Mouse (Mus musculus) heart, embryonic 15.5 days (tissue): Measurements from ENCODE around the gene Pcgf2. TPM values are rescaled to one million over a fixed set of nuclear protein-coding genes. Genes with fewer than 3 reads are reported as not detected.

ENCODE experiments used
- ATAC-seq: fragments of 200-750 bp; cut with Nextera tagmentation; replicated peaks from 2 replicates; pipeline ENCODE4 v1.8.0; 2017; ENCODE audit warnings: low read depth, moderate TSS enrichment; ENCODE audit not compliant: insufficient number of reproducible peaks, insufficient read depth, low FRiP score
- H3K27ac ChIP-seq: fragments of 300-500 bp; sonication (generic); 2 replicates; pipeline ENCODE4 v1.5.1; 2015; ENCODE audit warnings: mild to moderate bottlenecking, inconsistent platforms
- H3K27me3 ChIP-seq: fragments of 300-500 bp; sonication (generic); 2 replicates; pipeline ENCODE4 v1.6.1; 2015; ENCODE audit warnings: inconsistent platforms
- H3K36me3 ChIP-seq: fragments of 300-500 bp; sonication (generic); 2 replicates; pipeline ENCODE4 v1.6.1; 2015; ENCODE audit warnings: mild to moderate bottlenecking, inconsistent platforms
- H3K4me1 ChIP-seq: fragments of 300-500 bp; sonication (generic); replicated peaks from 2 replicates; pipeline ENCODE4 v1.6.1; 2015; ENCODE audit warnings: inconsistent platforms
- H3K4me2 ChIP-seq: fragments of 300-500 bp; sonication (generic); 2 replicates; pipeline ENCODE4 v1.6.1; 2015; ENCODE audit warnings: inconsistent platforms, mild to moderate bottlenecking, moderate library complexity
- H3K4me3 ChIP-seq: fragments of 300-500 bp; sonication (generic); 2 replicates; pipeline ENCODE4 v1.5.1; 2015; ENCODE audit warnings: mild to moderate bottlenecking, inconsistent platforms
- H3K9ac ChIP-seq: fragments of 300-500 bp; sonication (generic); 2 replicates; pipeline ENCODE4 v1.6.1; 2015; ENCODE audit warnings: mild to moderate bottlenecking, inconsistent platforms
- H3K9me3 ChIP-seq: fragments of 300-500 bp; sonication (generic); replicated peaks from 2 replicates; pipeline ENCODE4 v1.6.1; 2016; ENCODE audit warnings: inconsistent platforms
- WGBS: fragments of 180-500 bp; shearing (Covaris S2); methylation state at CpG from one replicate; pipeline ENCODE4 v1.1.7; 2015; ENCODE audit warnings: mixed read lengths; 5-methylcytosine and 5-hydroxymethylcytosine counted together
- polyA plus RNA-seq: library from polyadenylated mRNA; unstranded; fragments of >200 nt; fragmentation: Nextera tagmentation; extraction: Ambion mirVana; gene quantifications from 2 replicates; pipeline ENCODE4 v1.2.1, GENCODE M21; 2015

Gene Pcgf2
- polyA plus RNA-seq, 1 experiment from 2014 or later, result 10.9 TPM

GRCm38 (mm10) chr11:97701581-97702392 is 1.5 kb upstream of the Pcgf2 start:
- Histone ChIP-seq H3K9ac (no peak overlapping the region; the same call in 1 of the 2 replicates), H3K27ac (peak overlapping the region; percentile 100)
- 48% methylated on average over 15 of the region's 15 CpGs for WGBS

GRCm38 (mm10) chr11:97700746-97701580 is 666 bp upstream of the Pcgf2 start:
- Histone ChIP-seq H3K9ac (peak overlapping the region; percentile 86), H3K27ac (peak overlapping the region; percentile 100), H3K4me3 (peak overlapping the region; percentile 86), H3K9me3 (no peaks in the 10 kb centered on the region), H3K4me2 (peak overlapping the region; percentile 98), H3K4me1 (peaks cover 51% of the 10 kb centered on the region), H3K27me3 (no peaks in the 10 kb centered on the region), H3K36me3 (peaks cover 9% of the 10 kb centered on the region; the same call in 1 of the 2 replicates)
- 0 out of 2 replicates have a peak, but pooled peaks have one; percentile 3 for ATAC-seq
- 18% methylated on average over 30 of the region's 30 CpGs for WGBS

More at GRCm38 (mm10) chr11:97701581-97702392, 1.5 kb upstream of the Pcgf2 start:
- H3K36me3 ChIP-seq, result peaks cover 17% of the 10 kb centered on the region
- H3K4me3 ChIP-seq, result peak overlapping the region; percentile 86
- H3K9me3 ChIP-seq, result no peaks in the 10 kb centered on the region
- H3K4me1 ChIP-seq, result peaks cover 43% of the 10 kb centered on the region
- peak overlapping the region; percentile 98 for H3K4me2 ChIP-seq
- ATAC-seq, result no peak
- no peaks in the 10 kb centered on the region for H3K27me3 ChIP-seq

- H3K9ac ChIP-seq, result peak overlapping the region; percentile 96
- peaks cover 1% of the 10 kb centered on the region; the same call in 1 of the 2 replicates for H3K36me3 ChIP-seq
- no peaks in the 10 kb centered on the region for H3K9me3 ChIP-seq
- peak overlapping the region; percentile 98 for H3K4me2 ChIP-seq
- peak overlapping the region; percentile 100 for H3K27ac ChIP-seq
- peaks cover 62% of the 10 kb centered on the region for H3K4me1 ChIP-seq
- no peaks in the 10 kb centered on the region for H3K27me3 ChIP-seq
- WGBS, result 0% methylated on average over 6 of the region's 9 CpGs
- H3K4me3 ChIP-seq, result peak overlapping the region; percentile 86
- ATAC-seq, result peak; percentile 44
Measured at GRCm38 (mm10) chr11:97699626-97700002, 683 bp downstream of the Pcgf2 start.

- Histone ChIP-seq H3K27ac (peak overlapping the region; percentile 100), H3K36me3 (no peaks in the 10 kb centered on the region), H3K9me3 (no peaks in the 10 kb centered on the region), H3K27me3 (no peaks in the 10 kb centered on the region), H3K4me1 (peaks cover 62% of the 10 kb centered on the region), H3K9ac (peak overlapping the region; percentile 96), H3K4me3 (peak overlapping the region; percentile 86), H3K4me2 (peak overlapping the region; percentile 98)
- ATAC-seq, result peak; percentile 7; the same call in 1 of the 2 replicates
- WGBS, result under 1% methylated on average over 59 of the region's 63 CpGs
Measured at GRCm38 (mm10) chr11:97698741-97699611, 1.3 kb downstream of the Pcgf2 start.

- Histone ChIP-seq H3K4me3 (peak overlapping the region; percentile 86), H3K4me1 (peaks cover 59% of the 10 kb centered on the region), H3K9me3 (no peaks in the 10 kb centered on the region), H3K36me3 (no peaks in the 10 kb centered on the region), H3K27me3 (no peaks in the 10 kb centered on the region), H3K4me2 (peak overlapping the region; percentile 98), H3K9ac (peak overlapping the region; percentile 96), H3K27ac (peak overlapping the region; percentile 100)
- WGBS, result 4% methylated on average over 14 of the region's 14 CpGs
- no peak for ATAC-seq
Measured at GRCm38 (mm10) chr11:97697891-97698529, 2.3 kb downstream of the Pcgf2 start.

GRCm38 (mm10) chr11:97697199-97697890 is 3.0 kb downstream of the Pcgf2 start:
- H3K9ac ChIP-seq, result peak overlapping the region; percentile 96
- WGBS, result 44% methylated on average over 11 of the region's 11 CpGs
- peaks cover 59% of the 10 kb centered on the region for H3K4me1 ChIP-seq
- ATAC-seq, result no peak
- H3K9me3 ChIP-seq, result no peaks in the 10 kb centered on the region
- peaks cover 6% of the 10 kb centered on the region for H3K36me3 ChIP-seq
- H3K4me3 ChIP-seq, result peak overlapping the region; percentile 86
- no peaks in the 10 kb centered on the region for H3K27me3 ChIP-seq
- H3K27ac ChIP-seq, result peak overlapping the region; percentile 100
- H3K4me2 ChIP-seq, result peak overlapping the region; percentile 98

GRCm38 (mm10) chr11:97696669-97697068 is 3.6 kb downstream of the Pcgf2 start:
- no peaks in the 10 kb centered on the region for H3K27me3 ChIP-seq
- no peak for ATAC-seq
- H3K4me2 ChIP-seq, result 0 out of 2 replicates have a peak overlapping the region, but pooled peaks have one; percentile 98
- H3K4me3 ChIP-seq, result no peak overlapping the region
- H3K36me3 ChIP-seq, result peaks cover 10% of the 10 kb centered on the region
- H3K27ac ChIP-seq, result peak overlapping the region; percentile 84; the same call in 1 of the 2 replicates
- H3K9me3 ChIP-seq, result no peaks in the 10 kb centered on the region
- H3K9ac ChIP-seq, result no peak overlapping the region
- 85% methylated on average over 8 of the region's 8 CpGs for WGBS
- H3K4me1 ChIP-seq, result peaks cover 53% of the 10 kb centered on the region

DNA sequence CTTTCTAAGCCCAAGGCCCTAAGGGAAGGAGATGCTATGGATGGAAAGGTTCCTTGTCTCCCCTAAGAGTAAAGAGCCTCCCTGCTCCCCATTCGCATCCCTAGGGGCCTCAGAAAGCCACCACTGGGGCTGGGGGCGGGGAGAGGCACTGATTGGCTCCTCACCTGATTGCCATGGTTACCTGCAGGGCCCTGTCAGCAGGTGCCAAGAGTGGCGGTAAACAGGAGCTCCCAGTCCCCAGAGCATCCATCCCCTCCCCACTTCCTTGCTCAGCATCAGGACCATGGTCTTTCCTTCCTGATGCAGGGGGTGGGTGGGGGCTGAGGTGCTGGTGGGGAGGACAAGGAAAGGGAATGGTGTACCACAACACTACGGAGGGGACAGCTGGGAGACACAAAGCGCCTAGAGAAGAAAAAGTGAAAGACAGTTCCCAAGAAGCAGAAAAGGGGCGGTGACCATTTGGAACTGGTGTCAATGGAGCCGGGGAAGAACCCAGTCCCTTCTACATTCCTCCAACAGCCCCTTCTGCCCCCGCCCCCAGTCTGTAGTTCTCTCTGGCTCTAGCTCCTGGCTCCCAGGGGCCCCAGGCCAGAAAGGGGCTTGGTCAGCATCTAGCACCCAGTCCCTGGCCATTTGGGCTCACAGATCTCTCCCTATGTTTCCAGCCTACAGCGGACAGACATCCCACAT is 4.4 kb downstream of the Pcgf2 start:
- Histone ChIP-seq H3K9me3 (no peaks in the 10 kb centered on the region), H3K9ac (peak overlapping the region; percentile 21; the same call in 1 of the 2 replicates), H3K27me3 (no peaks in the 10 kb centered on the region), H3K4me2 (peak overlapping the region; percentile 39), H3K27ac (peak overlapping the region; percentile 84), H3K4me1 (peaks cover 45% of the 10 kb centered on the region), H3K4me3 (peak overlapping the region; percentile 6; the same call in 1 of the 2 replicates), H3K36me3 (peaks cover 18% of the 10 kb centered on the region)
- ATAC-seq, result no peak
- 61% methylated on average over 9 of the region's 9 CpGs for WGBS

GRCm38 (mm10) chr11:97694921-97695711 is 5.2 kb downstream of the Pcgf2 start:
- peak overlapping the region; percentile 6; the same call in 1 of the 2 replicates for H3K4me3 ChIP-seq

More at GRCm38 (mm10) chr11:97694921-97695711, 5.2 kb downstream of the Pcgf2 start:
- H3K4me2 ChIP-seq, result peak overlapping the region; percentile 39
- peaks cover 44% of the 10 kb centered on the region for H3K4me1 ChIP-seq
- no peaks in the 10 kb centered on the region for H3K9me3 ChIP-seq
- H3K9ac ChIP-seq, result peak overlapping the region; percentile 21
- H3K36me3 ChIP-seq, result peaks cover 26% of the 10 kb centered on the region
- no peaks in the 10 kb centered on the region for H3K27me3 ChIP-seq
- 52% methylated on average over 17 of the region's 17 CpGs for WGBS
- peak; percentile 35 for ATAC-seq
- H3K27ac ChIP-seq, result peak overlapping the region; percentile 84
